Mouse (Mus musculus): ENCODE results near the gene Zbed4. TPM values are rescaled to one million over a fixed set of nuclear protein-coding genes. Genes with fewer than 3 reads are reported as not detected.

Zbed4 gene
- polyA plus RNA-seq (2012; rRNA removed): 4.6 and 4.7 TPM in 2 replicates

DNA sequence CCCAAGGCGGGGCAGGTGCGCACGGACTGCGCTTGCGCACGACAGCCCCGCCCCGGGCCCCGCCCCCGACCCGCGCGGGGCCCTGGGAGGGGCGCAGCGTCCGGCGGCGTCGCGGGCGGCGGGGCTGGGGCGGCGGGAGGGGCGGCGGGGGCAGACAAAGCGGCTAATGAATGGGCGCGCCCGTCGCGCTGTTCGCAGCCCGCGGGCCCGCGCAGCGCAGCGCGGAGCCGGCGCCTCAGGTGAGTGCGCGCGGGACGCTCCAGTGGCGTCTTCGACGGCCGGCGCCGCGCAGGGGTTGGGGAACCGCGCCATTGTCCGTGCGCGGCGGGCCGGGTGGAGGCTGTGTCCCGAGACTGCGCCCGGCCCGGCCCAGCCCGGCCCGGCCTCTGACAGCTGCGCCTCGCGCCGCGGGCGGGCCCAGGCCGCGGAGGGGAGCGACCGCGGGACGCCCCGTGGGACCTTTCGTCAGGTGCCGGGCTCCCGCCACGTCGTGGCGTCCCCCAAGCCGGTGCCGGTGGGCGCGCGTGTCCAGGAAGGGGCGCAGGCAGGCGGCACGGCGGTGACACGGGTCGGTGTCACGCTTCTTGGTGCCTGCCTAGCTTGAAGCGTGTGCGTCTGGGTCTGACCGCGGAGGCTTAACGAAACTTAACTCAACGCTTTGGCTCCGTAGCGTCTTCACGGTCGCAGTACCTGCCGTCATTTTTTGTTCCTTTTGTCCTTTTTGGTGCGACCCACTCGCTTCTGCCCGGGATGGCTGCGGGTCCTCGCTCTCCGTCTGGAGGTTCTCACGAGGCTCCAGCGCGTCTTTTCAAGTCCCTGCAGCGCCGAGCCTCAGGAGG lies at the start of gene Zbed4:
TSS of gene Zbed4 (plus strand) at position 97 of the 839 bp plus-strand sequence.

DNA sequence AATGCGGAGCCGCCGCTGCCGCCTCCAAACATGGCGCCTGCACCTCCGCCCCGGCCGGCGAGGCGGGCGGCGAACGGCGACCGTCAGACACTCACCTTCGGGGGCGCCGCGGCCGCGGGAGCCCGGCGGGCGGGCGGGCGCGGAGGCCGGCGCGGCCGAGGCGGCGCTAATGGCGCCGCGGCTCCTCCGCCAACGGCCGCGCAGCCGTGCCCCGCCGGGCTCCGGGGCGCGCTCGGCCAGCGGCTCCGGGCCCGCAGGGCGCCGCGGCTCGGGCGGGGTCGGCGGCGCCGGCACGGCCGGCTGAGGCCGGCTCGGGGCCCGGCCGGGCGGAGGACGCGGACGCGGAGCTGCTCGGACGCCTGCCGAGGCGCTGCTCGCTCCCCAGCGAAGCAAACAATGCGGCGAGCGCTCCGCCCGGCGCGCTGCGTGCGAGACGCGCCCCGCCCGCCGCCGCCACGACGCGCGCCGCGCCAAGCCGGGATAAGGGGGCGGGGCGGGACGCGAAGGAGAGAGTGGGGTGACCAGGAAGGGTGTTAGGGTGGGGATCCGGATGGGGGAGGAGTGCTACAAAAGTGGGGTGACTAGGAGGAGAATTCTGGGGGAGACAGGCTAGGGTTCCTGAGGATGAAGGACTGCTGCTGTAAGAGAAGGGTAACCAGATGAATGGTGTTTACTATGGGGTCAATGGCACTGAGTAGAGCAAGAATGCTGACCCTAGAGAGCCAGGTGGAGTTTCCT lies 17.5 kb upstream of the Zbed4 start, which contains the start of gene Brd1:
TSS of gene Brd1 (minus strand) at position 400 of the 738 bp plus-strand sequence.

DNA sequence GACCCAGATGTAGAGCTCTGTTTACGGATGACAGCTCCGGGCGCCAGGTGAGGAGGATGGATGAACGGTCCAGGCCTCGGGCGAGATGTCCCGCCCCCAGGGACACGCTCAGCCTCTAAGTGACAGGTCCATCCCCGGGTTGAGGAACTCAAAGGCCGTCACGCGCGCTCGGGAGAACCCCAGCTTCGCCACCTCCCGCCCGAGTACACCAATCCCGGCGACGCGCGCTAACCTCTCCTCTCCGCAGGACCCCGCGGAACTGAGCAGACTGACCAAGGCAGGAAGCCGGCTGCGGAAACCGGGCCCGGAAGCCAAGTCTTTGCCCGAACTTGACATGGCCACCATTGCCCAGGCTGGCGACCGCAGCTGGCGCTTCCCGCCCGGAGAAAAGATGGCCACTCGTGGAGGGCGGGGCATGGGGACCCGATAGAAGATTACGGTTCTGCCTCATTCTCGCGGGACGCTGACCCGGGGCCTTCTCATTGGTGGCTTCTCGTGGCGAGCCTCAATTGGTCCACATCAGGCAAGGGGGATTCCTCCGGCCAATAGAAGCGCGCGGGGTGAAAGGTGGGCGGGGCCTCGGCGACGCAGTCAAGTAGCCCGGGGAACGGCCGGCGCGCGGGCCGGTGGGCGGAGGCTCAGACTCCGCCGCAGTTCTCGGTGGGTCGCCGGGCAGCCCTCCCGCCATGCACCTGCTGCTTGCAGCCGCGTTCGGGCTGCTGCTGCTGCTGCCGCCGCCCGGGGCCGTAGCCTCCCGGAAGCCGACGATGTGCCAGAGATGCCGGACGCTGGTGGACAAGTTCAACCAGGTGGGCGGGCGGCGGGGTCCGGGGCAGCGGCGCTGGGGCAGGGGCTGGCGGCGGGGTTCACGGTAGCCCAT lies 67.8 kb downstream of the Zbed4 start, which contains the start of the genes Alg12 and Creld2:
TSS of gene Alg12 (minus strand) at position 293 of the 880 bp plus-strand sequence.
TSS of gene Creld2 (plus strand) at position 621 of the 880 bp plus-strand sequence.

Other genes with a start within 250 kb of the Zbed4 start
- not detected in 2 replicates for gene Zdhhc25, start 151.4 kb upstream of the Zbed4 start, polyA plus RNA-seq (2012; rRNA removed)
- 6.0 and 6.6 TPM in 2 replicates for gene Brd1, start 17.4 kb upstream of the Zbed4 start, polyA plus RNA-seq (2012; rRNA removed)
- 5.2 and 5.8 TPM in 2 replicates for gene Alg12, start 67.7 kb downstream of the Zbed4 start, polyA plus RNA-seq (2012; rRNA removed)
- 25.4 and 31.2 TPM in 2 replicates for gene Creld2, start 68.0 kb downstream of the Zbed4 start, polyA plus RNA-seq (2012; rRNA removed)
- 12.1 and 25.9 TPM in 2 replicates for gene Pim3, start 110.5 kb downstream of the Zbed4 start, polyA plus RNA-seq (2012; rRNA removed)
- 0.04 and 0.09 TPM in 2 replicates for gene Ttll8, start 202.8 kb downstream of the Zbed4 start, polyA plus RNA-seq (2012; rRNA removed)
- not detected in 2 replicates for gene Mlc1, start 227.3 kb downstream of the Zbed4 start, polyA plus RNA-seq (2012; rRNA removed)
- gene Mov10l1, start 231.2 kb downstream of the Zbed4 start, polyA plus RNA-seq (2012; rRNA removed): 0.01 TPM in 1 of 2 replicates, not detected in the other